Mouse (Mus musculus) C2C12 (cell line): ENCODE measurements around the gene Slc1a5.

ENCODE experiments used
- CEBPB ChIP-seq: IDR thresholded peaks from one replicate; pipeline ENCODE4 v1.6.1; 2011; ENCODE audit warnings: low read depth, mild to moderate bottlenecking, control low read depth, moderate library complexity
- CTCF ChIP-seq: IDR thresholded peaks from one replicate; pipeline ENCODE4 v1.5.1; 2011; ENCODE audit not compliant: control insufficient read depth, insufficient read depth, insufficient read length
- FOSL1 ChIP-seq: IDR thresholded peaks from one replicate; pipeline ENCODE4 v1.8.0; 2011; ENCODE audit warnings: mild to moderate bottlenecking, low read length; ENCODE audit not compliant: poor library complexity, insufficient read depth, severe bottlenecking
- MAX ChIP-seq: IDR thresholded peaks from one replicate; pipeline ENCODE4 v1.6.1; 2011; ENCODE audit warnings: mild to moderate bottlenecking, control low read depth
- MYOD1 ChIP-seq: IDR thresholded peaks from one replicate; pipeline ENCODE4 v1.6.1; 2011; ENCODE audit warnings: low read depth; ENCODE audit not compliant: control insufficient read depth, insufficient read length
- MYOG ChIP-seq: IDR thresholded peaks from one replicate; pipeline ENCODE4 v1.6.1; 2011; ENCODE audit not compliant: control insufficient read depth, insufficient read length; ENCODE audit errors: extremely low read depth
- USF1 ChIP-seq: IDR thresholded peaks from one replicate; pipeline ENCODE4 v1.6.1; 2011; ENCODE audit warnings: low read depth, mild to moderate bottlenecking, control low read depth, moderate library complexity

- TF ChIP-seq CTCF (no peak), MAX (no peak), USF1 (no peak), CEBPB (no peak), MYOG (no peak), FOSL1 (no peak), MYOD1 (no peak)
Measured at GRCm38 (mm10) chr7:16838804-16839426, 57.8 kb downstream of the Slc1a5 start.
